Mouse (Mus musculus) limb, embryonic 14.5 days (tissue): Measurements from ENCODE around the gene Tnnc1. TPM values are rescaled to one million over a fixed set of nuclear protein-coding genes. Genes with fewer than 3 reads are reported as not detected.
A peak's percentile ranks its signal among the peaks of the same experiment; 100 is the strongest.

Source experiments
- ATAC-seq: fragments of 200-750 bp; cut with Nextera tagmentation; 2 replicates; pipeline ENCODE4 v1.8.0; 2017; ENCODE audit warnings: low read depth, moderate number of reproducible peaks, moderate TSS enrichment; ENCODE audit not compliant: low FRiP score
- DNase-seq: peaks from one replicate; pipeline ENCODE4 v3.0.0-alpha.2; 2015; ENCODE audit warnings: low spot score
- H3K27ac ChIP-seq: fragments of 300-500 bp; sonication (generic); replicated peaks from 2 replicates; pipeline ENCODE4 v1.5.1; 2014; ENCODE audit warnings: low read depth, mild to moderate bottlenecking, low read length, moderate library complexity, mixed read lengths
- H3K27me3 ChIP-seq: fragments of 300-500 bp; sonication (generic); 2 replicates; pipeline ENCODE4 v1.6.1; 2014; ENCODE audit warnings: low read length, mixed read lengths; ENCODE audit not compliant: control insufficient read depth, insufficient read depth
- H3K36me3 ChIP-seq: fragments of 300-500 bp; sonication (generic); 2 replicates; pipeline ENCODE4 v1.6.1; 2014; ENCODE audit warnings: mild to moderate bottlenecking, low read length, moderate library complexity, mixed read lengths; ENCODE audit not compliant: control insufficient read depth, insufficient read depth
- H3K4me1 ChIP-seq: fragments of 300-500 bp; sonication (generic); 2 replicates; pipeline ENCODE4 v1.6.1; 2014; ENCODE audit warnings: antibody characterized with exemption, low read length, mixed read lengths; ENCODE audit not compliant: control insufficient read depth, insufficient read depth
- H3K4me2 ChIP-seq: fragments of 300-500 bp; sonication (generic); replicated peaks from 2 replicates; pipeline ENCODE4 v1.6.1; 2014; ENCODE audit warnings: low read depth, mild to moderate bottlenecking, low read length, moderate library complexity; ENCODE audit not compliant: severe bottlenecking
- H3K4me3 ChIP-seq: fragments of 300-500 bp; sonication (generic); replicated peaks from 2 replicates; pipeline ENCODE4 v1.5.1; 2014; ENCODE audit warnings: low read length
- H3K9ac ChIP-seq: fragments of 300-500 bp; sonication (generic); 2 replicates; pipeline ENCODE4 v1.6.1; 2014; ENCODE audit warnings: mild to moderate bottlenecking, low read depth, low read length, moderate library complexity; ENCODE audit not compliant: severe bottlenecking
- H3K9me3 ChIP-seq: fragments of 300-500 bp; sonication (generic); 2 replicates; pipeline ENCODE4 v1.6.1; 2016; ENCODE audit warnings: low read length; ENCODE audit not compliant: control insufficient read depth
- POLR2A ChIP-seq: fragments of 200-500 bp; IDR thresholded peaks from 2 replicates; pipeline ENCODE4 v1.8.0; 2012; ENCODE audit warnings: inconsistent platforms, mild to moderate bottlenecking, moderate library complexity, borderline replicate concordance; ENCODE audit not compliant: insufficient read depth, insufficient read length; ENCODE audit errors: extremely low read depth
- WGBS: fragments of 180-500 bp; shearing (Covaris S2); extraction: QIAGEN DNeasy Blood & Tissue Kit; methylation state at CpG from one replicate; pipeline ENCODE4 v1.1.7; 2014; 5-methylcytosine and 5-hydroxymethylcytosine counted together
- polyA plus RNA-seq, 2 experiments: library from polyadenylated mRNA; depleted of rRNA in 1 of 2; stranded (reverse) in 1 of 2; unstranded in 1 of 2; fragments of >200 nt; fragmentation: Nextera tagmentation in 1 of 2; extraction: Ambion mirVana in 1 of 2; gene quantifications; 2 replicates each; pipeline versions ENCODE4 v1.2.1 to v1.2.3; 2012 to 2014

The Tnnc1 gene
- polyA plus RNA-seq, 2 experiments, result 458 to 483 TPM

- 82% methylated on average over 5 of the region's 5 CpGs for WGBS
- ATAC-seq (no peak), DNase-seq (no peak)
- H3K9ac ChIP-seq, result peak overlapping the region; percentile 99
- no peaks in the 10 kb centered on the region for H3K9me3 ChIP-seq
- no peaks in the 10 kb centered on the region for H3K27me3 ChIP-seq
- TF ChIP-seq POLR2A, result no peak
- H3K4me3 ChIP-seq, result peak overlapping the region; percentile 97
- no peak overlapping the region for H3K27ac ChIP-seq
- peaks cover 5% of the 10 kb centered on the region for H3K4me1 ChIP-seq
- H3K36me3 ChIP-seq, result peaks cover 44% of the 10 kb centered on the region
- H3K4me2 ChIP-seq, result peak overlapping the region; percentile 76
Measured at GRCm38 (mm10) chr14:31252091-31252490, 44.0 kb downstream of the Tnnc1 start.

DNA sequence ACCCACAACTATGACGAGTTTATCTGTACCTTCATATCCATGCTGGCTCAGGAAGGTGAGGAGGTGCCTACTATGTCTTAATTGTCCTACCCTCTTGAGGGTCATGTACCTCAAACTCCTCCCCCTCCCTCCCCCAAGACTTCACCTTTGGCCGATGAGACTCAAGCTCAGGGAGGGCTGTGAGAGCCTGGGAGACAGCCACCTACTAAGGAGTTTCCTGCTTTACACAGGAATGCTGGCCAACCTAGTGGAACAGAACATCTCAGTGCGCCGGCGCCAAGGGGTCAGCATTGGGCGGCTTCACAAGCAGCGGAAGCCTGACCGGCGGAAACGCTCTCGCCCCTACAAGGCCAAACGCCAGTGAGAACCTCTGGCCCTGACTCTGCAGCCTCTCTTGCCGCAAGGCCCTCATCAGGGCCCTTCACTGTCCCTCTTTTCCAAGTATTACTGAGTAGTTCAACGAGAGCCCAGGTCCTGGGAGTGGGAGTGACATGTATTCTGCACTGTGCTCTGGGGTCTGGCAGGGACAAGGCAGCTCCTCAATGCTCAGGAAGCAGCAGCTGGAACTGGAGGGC is 50.5 kb downstream of the Tnnc1 start:
- Histone ChIP-seq H3K27ac (no peak overlapping the region), H3K9me3 (no peaks in the 10 kb centered on the region), H3K4me1 (no peaks in the 10 kb centered on the region), H3K4me2 (no peak overlapping the region), H3K9ac (no peak overlapping the region), H3K36me3 (peaks cover 92% of the 10 kb centered on the region), H3K27me3 (no peaks in the 10 kb centered on the region), H3K4me3 (no peak overlapping the region)
- ATAC-seq (no peak), DNase-seq (no peak)
- no peak for TF ChIP-seq POLR2A
- WGBS, result 94% methylated on average over 14 of the region's 14 CpGs

GRCm38 (mm10) chr14:31260374-31260773 is 52.3 kb downstream of the Tnnc1 start:
- DNase-seq (no peak), ATAC-seq (no peak)
- H3K4me1 ChIP-seq, result peaks cover 6% of the 10 kb centered on the region; the same call in 1 of the 2 replicates
- H3K36me3 ChIP-seq, result peaks cover 74% of the 10 kb centered on the region
- 95% methylated on average over 4 of the region's 4 CpGs for WGBS
- no peak overlapping the region for H3K27ac ChIP-seq
- no peak overlapping the region for H3K4me2 ChIP-seq
- H3K27me3 ChIP-seq, result no peaks in the 10 kb centered on the region
- H3K4me3 ChIP-seq, result no peak overlapping the region
- H3K9ac ChIP-seq, result no peak overlapping the region
- no peaks in the 10 kb centered on the region for H3K9me3 ChIP-seq
- no peak for TF ChIP-seq POLR2A

GRCm38 (mm10) chr14:31260932-31261331 is 52.8 kb downstream of the Tnnc1 start:
- no peak overlapping the region for H3K27ac ChIP-seq
- no peak for ATAC-seq
- H3K4me3 ChIP-seq, result no peak overlapping the region
- DNase-seq, result no peak
- TF ChIP-seq POLR2A, result no peak
- no peaks in the 10 kb centered on the region for H3K9me3 ChIP-seq
- H3K36me3 ChIP-seq, result peaks cover 68% of the 10 kb centered on the region
- no peak overlapping the region for H3K9ac ChIP-seq
- 96% methylated on average over 9 of the region's 9 CpGs for WGBS
- no peaks in the 10 kb centered on the region for H3K27me3 ChIP-seq
- peaks cover 6% of the 10 kb centered on the region; the same call in 1 of the 2 replicates for H3K4me1 ChIP-seq
- H3K4me2 ChIP-seq, result no peak overlapping the region

Other genes with a start within 250 kb of the Tnnc1 start
- 108 and 128 TPM in 2 replicates for gene Glt8d1, start 206.9 kb upstream of the Tnnc1 start, polyA plus RNA-seq (2012; rRNA removed)
- 67.9 and 70.4 TPM in 2 replicates for gene Glt8d1, start 206.9 kb upstream of the Tnnc1 start, polyA plus RNA-seq (2014; fragmentation: Nextera tagmentation; extraction: Ambion mirVana)
- gene Spcs1, start 206.6 kb upstream of the Tnnc1 start, polyA plus RNA-seq (2012; rRNA removed), result 339 and 364 TPM in 2 replicates
- gene Spcs1, start 206.6 kb upstream of the Tnnc1 start, polyA plus RNA-seq (2014; fragmentation: Nextera tagmentation; extraction: Ambion mirVana), result 423 and 460 TPM in 2 replicates
- gene Pbrm1, start 189.2 kb upstream of the Tnnc1 start, polyA plus RNA-seq (2012; rRNA removed), result 26.8 and 29.5 TPM in 2 replicates
- 88.5 and 92.8 TPM in 2 replicates for gene Pbrm1, start 189.2 kb upstream of the Tnnc1 start, polyA plus RNA-seq (2014; fragmentation: Nextera tagmentation; extraction: Ambion mirVana)
- 118 and 139 TPM in 2 replicates for gene Gnl3, start 189.2 kb upstream of the Tnnc1 start, polyA plus RNA-seq (2012; rRNA removed)
- 105 and 117 TPM in 2 replicates for gene Gnl3, start 189.2 kb upstream of the Tnnc1 start, polyA plus RNA-seq (2014; fragmentation: Nextera tagmentation; extraction: Ambion mirVana)
- gene Smim4, start 79.4 kb upstream of the Tnnc1 start, polyA plus RNA-seq (2012; rRNA removed), result 28.2 and 37.4 TPM in 2 replicates
- 62.7 and 68.1 TPM in 2 replicates for gene Smim4, start 79.4 kb upstream of the Tnnc1 start, polyA plus RNA-seq (2014; fragmentation: Nextera tagmentation; extraction: Ambion mirVana)
- gene Nt5dc2, start 77.3 kb upstream of the Tnnc1 start, polyA plus RNA-seq (2012; rRNA removed), result 357 and 464 TPM in 2 replicates
- 358 and 361 TPM in 2 replicates for gene Nt5dc2, start 77.3 kb upstream of the Tnnc1 start, polyA plus RNA-seq (2014; fragmentation: Nextera tagmentation; extraction: Ambion mirVana)
- gene Stab1, start 39.7 kb upstream of the Tnnc1 start, polyA plus RNA-seq (2012; rRNA removed), result 68.5 and 81.8 TPM in 2 replicates
- 59.5 and 64.4 TPM in 2 replicates for gene Stab1, start 39.7 kb upstream of the Tnnc1 start, polyA plus RNA-seq (2014; fragmentation: Nextera tagmentation; extraction: Ambion mirVana)
- 514 and 640 TPM in 2 replicates for gene Nisch, start 8.6 kb downstream of the Tnnc1 start, polyA plus RNA-seq (2012; rRNA removed)
- 339 and 378 TPM in 2 replicates for gene Nisch, start 8.6 kb downstream of the Tnnc1 start, polyA plus RNA-seq (2014; fragmentation: Nextera tagmentation; extraction: Ambion mirVana)
- gene Sema3g, start 9.5 kb downstream of the Tnnc1 start, polyA plus RNA-seq (2012; rRNA removed), result 3.7 and 4.0 TPM in 2 replicates
- 0.25 and 0.29 TPM in 2 replicates for gene Sema3g, start 9.5 kb downstream of the Tnnc1 start, polyA plus RNA-seq (2014; fragmentation: Nextera tagmentation; extraction: Ambion mirVana)
- 9.5 and 10.5 TPM in 2 replicates for gene Phf7, start 43.0 kb downstream of the Tnnc1 start, polyA plus RNA-seq (2012; rRNA removed)
- 11.8 and 12.3 TPM in 2 replicates for gene Phf7, start 43.0 kb downstream of the Tnnc1 start, polyA plus RNA-seq (2014; fragmentation: Nextera tagmentation; extraction: Ambion mirVana)
- gene Bap1, start 43.1 kb downstream of the Tnnc1 start, polyA plus RNA-seq (2012; rRNA removed), result 90.1 and 108 TPM in 2 replicates
- gene Bap1, start 43.1 kb downstream of the Tnnc1 start, polyA plus RNA-seq (2014; fragmentation: Nextera tagmentation; extraction: Ambion mirVana), result 71.7 and 76.4 TPM in 2 replicates
- 12.1 and 16.6 TPM in 2 replicates for gene Dnah1, start 115.6 kb downstream of the Tnnc1 start, polyA plus RNA-seq (2012; rRNA removed)
- 5.6 and 7.8 TPM in 2 replicates for gene Dnah1, start 115.6 kb downstream of the Tnnc1 start, polyA plus RNA-seq (2014; fragmentation: Nextera tagmentation; extraction: Ambion mirVana)
- 37.3 and 44.7 TPM in 2 replicates for gene Capn7, start 128.3 kb downstream of the Tnnc1 start, polyA plus RNA-seq (2012; rRNA removed)
- 44.1 and 45.6 TPM in 2 replicates for gene Capn7, start 128.3 kb downstream of the Tnnc1 start, polyA plus RNA-seq (2014; fragmentation: Nextera tagmentation; extraction: Ambion mirVana)
- 37.4 and 49.1 TPM in 2 replicates for gene Sh3bp5, start 227.8 kb downstream of the Tnnc1 start, polyA plus RNA-seq (2012; rRNA removed)
- gene Sh3bp5, start 227.8 kb downstream of the Tnnc1 start, polyA plus RNA-seq (2014; fragmentation: Nextera tagmentation; extraction: Ambion mirVana), result 22.2 and 28.4 TPM in 2 replicates